Mouse (Mus musculus) neural tube, embryonic 14.5 days (tissue): ENCODE measurements at regions not wholly inside any gene's neighbourhood (a gene's known extent, or its start where the extent isn't known, plus 50 kb on each side); places are given as distances from the start of the nearest gene placed in this dataset.

ENCODE experiments used
- ATAC-seq: fragments of 200-750 bp; cut with Nextera tagmentation; 2 replicates; pipeline ENCODE4 v1.8.0; 2017; ENCODE audit warnings: low read depth, mild to moderate bottlenecking, moderate TSS enrichment, moderate library complexity
- H3K27ac ChIP-seq: fragments of 300-500 bp; sonication (generic); 2 replicates; pipeline ENCODE4 v1.5.1; 2014; ENCODE audit warnings: low read depth, mild to moderate bottlenecking, control low read depth, low read length, moderate library complexity, mixed read lengths
- H3K27me3 ChIP-seq: fragments of 300-500 bp; sonication (generic); 2 replicates; pipeline ENCODE4 v1.6.1; 2014; ENCODE audit warnings: low read length; ENCODE audit not compliant: control insufficient read depth, insufficient read depth
- H3K36me3 ChIP-seq: fragments of 300-500 bp; sonication (generic); 2 replicates; pipeline ENCODE4 v1.6.1; 2014; ENCODE audit warnings: low read length, mixed read lengths; ENCODE audit not compliant: control insufficient read depth, insufficient read depth
- H3K4me1 ChIP-seq: fragments of 300-500 bp; sonication (generic); 2 replicates; pipeline ENCODE4 v1.6.1; 2014; ENCODE audit warnings: low read length; ENCODE audit not compliant: control insufficient read depth, insufficient read depth
- H3K4me2 ChIP-seq: fragments of 300-500 bp; sonication (generic); 2 replicates; pipeline ENCODE4 v1.6.1; 2014; ENCODE audit warnings: mild to moderate bottlenecking, low read depth, low read length, control low read depth
- H3K4me3 ChIP-seq: fragments of 300-500 bp; sonication (generic); 2 replicates; pipeline ENCODE4 v1.5.1; 2014; ENCODE audit warnings: low read depth, low read length, control low read depth, mixed read lengths
- H3K9ac ChIP-seq: fragments of 300-500 bp; sonication (generic); replicated peaks from 2 replicates; pipeline ENCODE4 v1.6.1; 2014; ENCODE audit warnings: low read depth, mild to moderate bottlenecking, control low read depth, low read length, mixed read lengths
- H3K9me3 ChIP-seq: fragments of 300-500 bp; sonication (generic); 2 replicates; pipeline ENCODE4 v1.6.1; 2016; ENCODE audit warnings: low read length; ENCODE audit not compliant: control insufficient read depth
- WGBS: fragments of 180-500 bp; shearing (Covaris S2); extraction: QIAGEN DNeasy Blood & Tissue Kit; methylation state at CpG from one replicate; pipeline ENCODE4 v1.1.7; 2014; 5-methylcytosine and 5-hydroxymethylcytosine counted together

DNA sequence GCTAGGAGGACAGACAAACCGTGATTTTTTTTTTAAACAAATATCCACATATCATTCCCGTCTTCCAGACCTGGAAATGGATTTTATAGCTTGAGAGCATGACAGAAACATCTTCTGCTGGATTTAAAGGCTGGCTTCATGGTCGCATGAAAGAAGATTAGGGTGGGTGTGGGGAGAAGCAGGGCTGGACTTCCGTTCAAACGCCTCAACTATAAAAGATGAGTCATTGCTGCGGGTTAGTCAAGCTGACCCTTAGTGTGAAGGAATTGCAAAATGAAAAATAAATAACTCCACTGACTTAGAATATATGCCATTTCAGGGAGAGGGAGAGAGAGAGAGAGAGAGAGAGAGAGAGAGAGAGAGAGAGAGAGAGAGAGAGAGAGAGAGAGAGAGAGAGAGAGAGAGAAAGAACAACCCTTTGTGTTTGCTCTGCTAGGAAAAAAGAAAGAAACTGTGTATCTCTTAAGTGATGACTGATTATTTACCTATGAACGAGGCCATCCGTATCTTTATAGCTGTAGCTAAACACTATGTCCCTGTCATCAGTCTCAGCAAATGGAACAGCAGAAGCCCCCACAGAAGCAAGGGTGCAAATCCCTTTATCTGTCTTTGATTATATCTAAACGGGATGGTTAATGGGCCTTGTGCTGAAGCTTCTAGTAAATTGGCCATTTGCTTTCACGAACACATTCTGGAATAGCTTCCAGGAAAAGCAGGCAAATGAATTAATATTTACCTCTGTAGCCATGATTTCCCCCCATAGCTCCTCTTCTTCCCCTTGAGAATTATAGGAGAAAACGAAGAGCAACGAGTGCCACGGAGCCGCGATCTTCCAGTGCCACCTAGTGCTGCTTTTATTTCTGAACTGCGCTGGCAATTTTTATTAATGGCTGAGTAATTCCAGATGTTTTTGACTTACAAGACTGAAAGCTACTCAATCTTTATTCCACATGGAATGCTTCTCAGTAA, 199.4 kb upstream of the Tacr3 start:
- 21% methylated on average over 16 of the region's 16 CpGs for WGBS
- Histone ChIP-seq H3K27ac (peak overlapping the region; percentile 77), H3K36me3 (no peaks in the 10 kb centered on the region), H3K4me1 (no peaks in the 10 kb centered on the region), H3K27me3 (no peaks in the 10 kb centered on the region), H3K4me3 (0 out of 2 replicates have a peak overlapping the region, but pooled peaks have one; percentile 15), H3K9ac (peak overlapping the region; percentile 32; the same call in 1 of the 2 replicates), H3K4me2 (peak overlapping the region; percentile 41), H3K9me3 (no peaks in the 10 kb centered on the region)
- ATAC-seq = peak; percentile 91

- H3K4me3 ChIP-seq = no peak overlapping the region
- H3K4me2 ChIP-seq = peak overlapping the region; percentile 41; the same call in 1 of the 2 replicates
- H3K9me3 ChIP-seq = no peaks in the 10 kb centered on the region
- H3K27ac ChIP-seq = no peak overlapping the region
- H3K9ac ChIP-seq = no peak overlapping the region
- no peaks in the 10 kb centered on the region for H3K36me3 ChIP-seq
- WGBS = 49% methylated on average over 9 of the region's 9 CpGs
- no peaks in the 10 kb centered on the region for H3K27me3 ChIP-seq
- peak; percentile 45; the same call in 1 of the 2 replicates for ATAC-seq
- no peaks in the 10 kb centered on the region for H3K4me1 ChIP-seq
These were observed 198.7 kb upstream of the Tacr3 start for GRCm38 (mm10) chr3:134630135-134630516.

GRCm38 (mm10) chr3:134648727-134649445, 179.9 kb upstream of the Tacr3 start:
- Histone ChIP-seq H3K4me2 (no peak overlapping the region), H3K27ac (no peak overlapping the region), H3K4me1 (no peaks in the 10 kb centered on the region), H3K4me3 (no peak overlapping the region), H3K9ac (no peak overlapping the region), H3K9me3 (no peaks in the 10 kb centered on the region), H3K36me3 (no peaks in the 10 kb centered on the region), H3K27me3 (no peaks in the 10 kb centered on the region)
- 53% methylated on average over 3 of the region's 3 CpGs for WGBS
- ATAC-seq = peak; percentile 69; the same call in 1 of the 2 replicates

DNA sequence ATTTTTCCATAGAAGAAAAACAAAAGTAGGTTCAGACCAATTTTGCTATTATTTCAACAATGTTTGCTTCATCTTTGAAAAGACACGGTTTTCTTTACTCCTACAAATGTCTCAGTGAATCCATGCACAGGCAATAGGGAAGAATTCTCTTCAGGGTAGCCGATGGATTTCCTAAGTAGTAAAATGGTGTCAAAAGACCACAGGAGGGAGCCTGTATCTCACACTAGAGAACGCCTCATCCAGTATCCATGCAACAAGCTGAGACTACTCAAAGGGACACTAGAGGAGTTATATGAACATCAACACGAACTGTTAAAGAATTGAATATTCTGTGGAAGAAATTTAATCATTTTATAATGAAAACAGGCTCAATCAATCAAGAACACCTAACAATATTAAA, 174.8 kb upstream of the Tacr3 start:
- peak; percentile 85; the same call in 1 of the 2 replicates for ATAC-seq
- Histone ChIP-seq H3K27ac (no peak overlapping the region), H3K36me3 (no peaks in the 10 kb centered on the region), H3K9me3 (no peaks in the 10 kb centered on the region), H3K4me1 (no peaks in the 10 kb centered on the region), H3K9ac (no peak overlapping the region), H3K27me3 (no peaks in the 10 kb centered on the region), H3K4me2 (no peak overlapping the region), H3K4me3 (no peak overlapping the region)
- WGBS = 38% methylated on average over 4 of the region's 4 CpGs

DNA sequence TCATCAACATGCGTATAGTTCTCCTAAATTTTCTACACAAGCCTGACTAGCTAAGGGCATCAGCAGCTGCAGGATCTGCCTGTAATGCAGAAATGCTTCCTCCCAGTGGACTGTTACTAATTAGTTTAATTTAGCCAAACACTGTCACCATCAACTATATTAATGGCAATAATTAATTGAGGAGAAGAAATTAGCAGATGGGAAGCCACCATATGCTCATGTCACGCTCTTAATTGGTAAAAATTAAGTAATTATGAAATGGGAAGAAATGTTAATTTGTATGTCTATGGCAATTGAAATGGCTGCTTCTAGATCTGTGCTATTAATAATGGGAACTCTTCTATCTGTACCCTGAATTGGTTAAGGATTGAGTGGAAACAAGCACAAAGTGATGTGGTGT, 133.9 kb upstream of the Tacr3 start:
- H3K4me3 ChIP-seq = no peak overlapping the region
- H3K9ac ChIP-seq = no peak overlapping the region
- H3K4me2 ChIP-seq = no peak overlapping the region
- ATAC-seq = peak; percentile 87; the same call in 1 of the 2 replicates
- H3K9me3 ChIP-seq = no peaks in the 10 kb centered on the region
- H3K27me3 ChIP-seq = no peaks in the 10 kb centered on the region
- no peaks in the 10 kb centered on the region for H3K4me1 ChIP-seq
- no peak overlapping the region for H3K27ac ChIP-seq
- WGBS = 49% methylated on average over 2 of the region's 2 CpGs
- H3K36me3 ChIP-seq = no peaks in the 10 kb centered on the region

- no peak overlapping the region for H3K9ac ChIP-seq
- no peak overlapping the region for H3K4me3 ChIP-seq
- no peaks in the 10 kb centered on the region for H3K27me3 ChIP-seq
- H3K36me3 ChIP-seq = no peaks in the 10 kb centered on the region
- no peaks in the 10 kb centered on the region for H3K9me3 ChIP-seq
- no peak for ATAC-seq
- H3K4me2 ChIP-seq = no peak overlapping the region
- no peaks in the 10 kb centered on the region for H3K4me1 ChIP-seq
- no peak overlapping the region for H3K27ac ChIP-seq
- 38% methylated on average over 2 of the region's 2 CpGs for WGBS
These were observed 110.2 kb upstream of the Tacr3 start for GRCm38 (mm10) chr3:134718620-134719019.

DNA sequence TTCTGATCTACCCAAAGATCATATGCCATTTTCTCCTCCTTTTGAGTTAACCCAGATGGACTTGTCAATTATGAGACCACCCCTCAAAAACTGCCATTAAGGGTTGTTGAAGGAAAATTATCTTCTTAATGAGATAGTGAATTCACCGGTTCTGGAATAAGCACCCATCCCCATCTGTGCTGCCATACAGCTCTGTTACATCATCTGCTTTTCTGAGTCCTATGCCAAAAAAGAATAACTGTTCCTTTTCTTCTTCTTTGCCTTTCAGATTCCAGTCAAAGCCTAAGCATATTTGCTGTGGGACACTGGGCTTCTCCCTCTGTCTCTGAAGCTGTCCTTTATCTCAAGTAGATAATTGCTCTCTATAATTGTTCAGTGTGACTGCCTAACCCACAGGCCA, 93.1 kb upstream of the Tacr3 start:
- H3K4me1 ChIP-seq = no peaks in the 10 kb centered on the region
- ATAC-seq = no peak
- no peak overlapping the region for H3K4me2 ChIP-seq
- no peak overlapping the region for H3K9ac ChIP-seq
- no peaks in the 10 kb centered on the region for H3K36me3 ChIP-seq
- no peak overlapping the region for H3K4me3 ChIP-seq
- WGBS = 72% methylated on average over 1 of the region's 1 CpGs
- no peaks in the 10 kb centered on the region for H3K9me3 ChIP-seq
- H3K27me3 ChIP-seq = no peaks in the 10 kb centered on the region
- no peak overlapping the region for H3K27ac ChIP-seq

GRCm38 (mm10) chr3:134761108-134761507, 67.7 kb upstream of the Tacr3 start:
- no peaks in the 10 kb centered on the region for H3K9me3 ChIP-seq
- H3K4me1 ChIP-seq = no peaks in the 10 kb centered on the region
- H3K36me3 ChIP-seq = no peaks in the 10 kb centered on the region
- no peaks in the 10 kb centered on the region for H3K27me3 ChIP-seq
- H3K4me2 ChIP-seq = no peak overlapping the region
- no peak overlapping the region for H3K4me3 ChIP-seq
- no peak overlapping the region for H3K9ac ChIP-seq
- no peak overlapping the region for H3K27ac ChIP-seq
- 100% methylated on average over 1 of the region's 1 CpGs for WGBS
- no peak for ATAC-seq
